Mouse (Mus musculus): ENCODE measurements around the gene Umodl1. TPM values are rescaled to one million over a fixed set of nuclear protein-coding genes. Genes with fewer than 3 reads are reported as not detected.

Umodl1 gene
- polyA plus RNA-seq, 1 experiment from 2014 or later = 0.10 TPM

Small RNA genes lying within 50 kb of the gene (microRNA-seq; reads per million reads assigned to microRNA genes)
- not detected for gene Gm24026

Other genes starting within 250 kb of the Umodl1 start
- 0.71 and 1.3 TPM in 2 replicates for gene Glp1r, start 52.8 kb upstream of the Umodl1 start, polyA plus RNA-seq (2015; fragmentation: Nextera tagmentation; extraction: Ambion mirVana)
- gene Abcg1, start 103.0 kb downstream of the Umodl1 start, polyA plus RNA-seq (2015; fragmentation: Nextera tagmentation; extraction: Ambion mirVana) = 23.7 and 24.3 TPM in 2 replicates
- gene Tff3, start 175.0 kb downstream of the Umodl1 start, polyA plus RNA-seq (2015; fragmentation: Nextera tagmentation; extraction: Ambion mirVana) = 0.70 and 1.3 TPM in 2 replicates
- not detected in 2 replicates for gene Tff2, start 189.6 kb downstream of the Umodl1 start, polyA plus RNA-seq (2015; fragmentation: Nextera tagmentation; extraction: Ambion mirVana)
- not detected in 2 replicates for gene Tff1, start 210.6 kb downstream of the Umodl1 start, polyA plus RNA-seq (2015; fragmentation: Nextera tagmentation; extraction: Ambion mirVana)
- gene Tmprss3, start 244.3 kb downstream of the Umodl1 start, polyA plus RNA-seq (2015; fragmentation: Nextera tagmentation; extraction: Ambion mirVana) = not detected in 2 replicates